Comparison of ENCODE assay signal across 15 mouse cellular contexts in the genomic region with DNA sequence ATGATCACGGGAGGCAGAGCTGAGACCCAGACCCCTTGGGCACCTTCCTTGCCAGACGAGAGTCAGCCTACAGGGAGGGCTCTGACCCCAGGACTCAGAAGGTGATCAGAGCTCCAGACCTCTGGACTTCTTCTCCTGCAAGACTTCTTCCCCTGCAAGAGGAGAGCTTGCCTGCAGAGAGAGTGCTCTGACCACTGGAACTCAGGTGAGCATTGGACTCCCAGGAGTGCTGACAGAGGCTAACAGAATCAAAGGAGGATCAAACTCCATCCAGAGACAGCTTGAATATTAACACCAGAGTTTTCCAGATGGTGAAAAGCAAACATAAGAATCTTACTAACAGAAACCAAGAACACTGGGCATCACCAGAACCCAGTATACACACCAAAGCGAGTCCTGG.
"Had no signal": no experiment of that assay in that cellular context is flagged by ENCODE, and none has a peak within 500 bp of the region (broad histone marks: within the 10 kb centered on the region; RNA-seq: fewer than 3 reads in every experiment).

No protein-coding gene starts in this region.

- H3K27ac ChIP-seq: hindbrain, postnatal 0 days; layer of hippocampus, adult 2 months; liver, embryonic 13.5 days; stomach, embryonic 15.5 days had no signal

- H3K36me3 ChIP-seq: liver, embryonic 13.5 days; stomach, embryonic 15.5 days had no signal

- ATAC-seq: hindbrain, postnatal 0 days; inflammation-experienced regulatory T-cells, adult 6 months; intestine, embryonic 16.5 days had no signal

- DNase-seq: layer of hippocampus, adult 9-11 months; liver, embryonic 13.5 days; lung, adult 2 months; lung, postnatal 14 days; lung, postnatal 4 days; midbrain, embryonic 14.5 days; right cerebral cortex, postnatal 14 days; spleen, adult 18-20 months; thymus, postnatal 25 days had no signal

- H3K9me3 ChIP-seq: liver, embryonic 13.5 days; stomach, embryonic 15.5 days had no signal

- H3K4me1 ChIP-seq: liver, embryonic 13.5 days; stomach, embryonic 15.5 days had no signal

- H3K4me3 ChIP-seq: layer of hippocampus, adult 2 months; liver, embryonic 13.5 days; stomach, embryonic 15.5 days had no signal

- H3K27me3 ChIP-seq: liver, embryonic 13.5 days; stomach, embryonic 15.5 days had no signal

- H3K9ac ChIP-seq: liver, embryonic 13.5 days; stomach, embryonic 15.5 days had no signal

- H3K4me2 ChIP-seq: liver, embryonic 13.5 days; midbrain, embryonic 11.5 days; stomach, embryonic 15.5 days had no signal
